Comparison of ENCODE assay signal across 7 mouse cellular contexts in the genomic region with DNA sequence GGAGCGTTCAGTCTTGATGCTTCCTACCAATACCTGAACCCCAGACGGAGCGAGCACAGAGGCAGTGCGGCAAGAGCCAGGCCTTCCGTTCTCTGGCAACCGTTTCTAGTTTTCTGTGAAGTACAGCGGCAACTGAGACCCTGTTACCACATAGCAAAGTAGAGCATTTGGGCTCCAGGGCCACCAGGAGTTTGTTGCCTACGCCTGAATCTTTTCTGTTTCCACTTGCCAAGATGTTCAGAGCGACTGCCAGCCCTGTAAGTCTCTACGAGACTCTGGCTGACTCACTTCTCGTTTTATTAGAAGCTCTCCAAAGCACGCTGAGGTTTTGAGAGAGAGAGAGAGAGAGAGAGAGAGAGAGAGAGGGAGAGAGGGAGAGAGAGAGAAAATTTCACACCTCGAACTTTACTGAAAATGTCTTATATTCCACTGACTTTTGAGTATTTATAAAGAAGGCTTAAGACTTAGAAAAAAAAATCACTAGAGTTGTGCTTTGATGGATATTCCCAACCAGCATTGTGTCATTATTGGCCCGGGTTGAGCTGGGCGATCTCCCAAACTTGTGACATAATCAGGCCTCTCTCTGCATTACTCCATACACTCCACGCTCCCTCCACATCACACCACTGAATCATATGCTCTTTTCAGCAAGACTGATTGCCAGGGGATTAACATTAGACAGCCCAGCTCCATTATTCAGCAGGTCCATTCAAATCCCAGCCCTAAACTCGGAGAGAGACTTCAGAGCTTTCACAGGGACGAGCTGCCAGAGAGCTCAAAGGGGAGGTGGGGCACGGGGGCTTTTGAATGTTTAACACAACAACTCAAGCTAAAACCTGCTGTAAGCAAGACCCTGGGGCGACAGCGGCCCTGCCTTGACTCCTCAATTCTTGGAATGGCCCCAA.
DNase-seq lines count a peak whose midpoint lies in the region; ATAC-seq and TF ChIP-seq lines count a peak whose summit lies in the region.

No protein-coding gene starts in this region.

- ATAC-seq in forebrain, embryonic 11.5 days (replicated peaks; ENCODE audit: low FRiP score), result peak; percentile 96
- ATAC-seq in heart, postnatal 0 days (ENCODE audit: insufficient read depth, low read depth), result no peak
- ATAC-seq in neural tube, embryonic 14.5 days (ENCODE audit: low read depth), result peak; percentile 87

- no peak overlapping the region for H3K4me3 ChIP-seq in forebrain, embryonic 11.5 days (ENCODE audit: low read depth, low read length)
- H3K4me3 ChIP-seq in heart, postnatal 0 days (ENCODE audit: low read depth, low read length), result no peak overlapping the region
- H3K4me3 ChIP-seq in neural tube, embryonic 14.5 days (ENCODE audit: low read depth, low read length), result no peak overlapping the region
- H3K4me3 ChIP-seq in thymus, adult 2 months (ENCODE audit: control insufficient read depth, insufficient read depth, low read length), result no peak overlapping the region

- no peak for TF ChIP-seq POLR2A in thymus, adult 2 months (IDR thresholded peaks at IDR 0.05; ENCODE audit: control insufficient read depth, extremely low read depth, insufficient read depth, low read length, poor library complexity)

- H3K27me3 ChIP-seq in forebrain, embryonic 11.5 days (ENCODE audit: control insufficient read depth, insufficient read depth, low read length), result no peaks in the 10 kb centered on the region
- H3K27me3 ChIP-seq in heart, postnatal 0 days (ENCODE audit: control insufficient read depth, insufficient read depth, low read length), result no peaks in the 10 kb centered on the region
- no peaks in the 10 kb centered on the region for H3K27me3 ChIP-seq in neural tube, embryonic 14.5 days (ENCODE audit: control insufficient read depth, insufficient read depth, low read length)
- no peaks in the 10 kb centered on the region for H3K27me3 ChIP-seq in thymus, adult 2 months (ENCODE audit: control insufficient read depth, insufficient read depth, low read length)

- no peaks in the 10 kb centered on the region for H3K9me3 ChIP-seq in forebrain, embryonic 11.5 days (ENCODE audit: control insufficient read depth, low read length)
- no peaks in the 10 kb centered on the region for H3K9me3 ChIP-seq in heart, postnatal 0 days (replicated peaks; ENCODE audit: control insufficient read depth, low read length)
- no peaks in the 10 kb centered on the region for H3K9me3 ChIP-seq in neural tube, embryonic 14.5 days (ENCODE audit: control insufficient read depth, low read length)

- no peak for TF ChIP-seq EP300 in heart, postnatal 0 days (IDR thresholded peaks at IDR 0.05; ENCODE audit: low read depth)

- no peak for TF ChIP-seq CTCF in heart, postnatal 0 days (IDR thresholded peaks at IDR 0.05; ENCODE audit: low read depth)
- no peak for TF ChIP-seq CTCF in thymus, adult 2 months (IDR thresholded peaks at IDR 0.05; ENCODE audit: borderline replicate concordance, control insufficient read depth, extremely low read depth, insufficient read depth, low read length, poor library complexity)

- peak; percentile 95 for DNase-seq in NIH3T3 (ENCODE audit: low read depth)
- DNase-seq in adrenal gland, postnatal 25 days, result peak; percentile 73
- DNase-seq in forebrain, embryonic 11.5 days (ENCODE audit: low spot score), result peak; percentile 88
- peak; percentile 14 for DNase-seq in heart, postnatal 0 days (ENCODE audit: low spot score)
- DNase-seq in left cerebral cortex, adult 8-10 months (ENCODE audit: low spot score in 2 of 2), result peak; percentile 52 to 66
- DNase-seq in thymus, adult 2 months, result no peak

- peak overlapping the region; percentile 87 for H3K27ac ChIP-seq in forebrain, embryonic 11.5 days (ENCODE audit: low read depth, low read length)
- no peak overlapping the region for H3K27ac ChIP-seq in heart, postnatal 0 days (ENCODE audit: low read depth)
- H3K27ac ChIP-seq in neural tube, embryonic 14.5 days (ENCODE audit: low read depth, low read length), result peak overlapping the region; percentile 60; the same call in 1 of the 2 replicates
- no peak overlapping the region for H3K27ac ChIP-seq in thymus, adult 2 months (ENCODE audit: control insufficient read depth, insufficient read depth, low read length)

- H3K36me3 ChIP-seq in forebrain, embryonic 11.5 days (ENCODE audit: control insufficient read depth, insufficient read depth, low read length), result no peaks in the 10 kb centered on the region; the same call in 1 of the 2 replicates
- H3K36me3 ChIP-seq in heart, postnatal 0 days (replicated peaks; ENCODE audit: control insufficient read depth, insufficient read depth, low read length), result no peaks in the 10 kb centered on the region
- no peaks in the 10 kb centered on the region for H3K36me3 ChIP-seq in neural tube, embryonic 14.5 days (ENCODE audit: control insufficient read depth, insufficient read depth, low read length)
- no peaks in the 10 kb centered on the region for H3K36me3 ChIP-seq in thymus, adult 2 months (ENCODE audit: control insufficient read depth, insufficient read depth, low read length)

- peak overlapping the region; percentile 39; the same call in 1 of the 2 replicates for H3K9ac ChIP-seq in forebrain, embryonic 11.5 days (ENCODE audit: low read length)
- no peak overlapping the region for H3K9ac ChIP-seq in heart, postnatal 0 days (replicated peaks; ENCODE audit: low read depth, low read length)
- no peak overlapping the region for H3K9ac ChIP-seq in neural tube, embryonic 14.5 days (replicated peaks; ENCODE audit: low read depth, low read length)

- H3K4me2 ChIP-seq in forebrain, embryonic 11.5 days (ENCODE audit: low read depth, low read length, severe bottlenecking), result peak overlapping the region; percentile 24; the same call in 1 of the 2 replicates
- no peak overlapping the region for H3K4me2 ChIP-seq in heart, postnatal 0 days (ENCODE audit: low read depth, low read length)
- H3K4me2 ChIP-seq in neural tube, embryonic 14.5 days (ENCODE audit: low read depth, low read length), result no peak overlapping the region

- WGBS in forebrain, embryonic 11.5 days, result 24% methylated on average over 21 of the region's 21 CpGs
- WGBS in heart, postnatal 0 days, result 58% methylated on average over 21 of the region's 21 CpGs
- WGBS in neural tube, embryonic 14.5 days, result 31% methylated on average over 21 of the region's 21 CpGs
- 67% methylated on average over 21 of the region's 21 CpGs for WGBS in thymus, adult 2 months

- peaks cover 23% of the 10 kb centered on the region for H3K4me1 ChIP-seq in forebrain, embryonic 11.5 days (replicated peaks; ENCODE audit: control insufficient read depth, insufficient read depth, low read length)
- H3K4me1 ChIP-seq in heart, postnatal 0 days (ENCODE audit: control insufficient read depth, insufficient read depth), result no peaks in the 10 kb centered on the region
- peaks cover 11% of the 10 kb centered on the region; the same call in 1 of the 2 replicates for H3K4me1 ChIP-seq in neural tube, embryonic 14.5 days (ENCODE audit: control insufficient read depth, insufficient read depth, low read length)
- H3K4me1 ChIP-seq in thymus, adult 2 months (replicated peaks; ENCODE audit: control insufficient read depth, insufficient read depth, low read length), result no peaks in the 10 kb centered on the region

Comparison
In these comparisons a context has a peak if more than half of its experiments do, and no peak if none do; other contexts are left out.
1. H3K27ac ChIP-seq: peak in forebrain, embryonic 11.5 days (single experiment) and neural tube, embryonic 14.5 days (single experiment); none in heart, postnatal 0 days (single experiment) and thymus, adult 2 months (single experiment).